Mouse (Mus musculus) embryonic fibroblast, embryonic 13.5 days (primary cell): ENCODE data around the gene Trmt2a. TPM values are rescaled to one million over a fixed set of nuclear protein-coding genes. Genes with fewer than 3 reads are reported as not detected.

Experiments
- H3K27ac ChIP-seq: 2 replicates; pipeline ENCODE4 v1.5.1; 2012; ENCODE audit warnings: low read length, control low read depth, inconsistent platforms; ENCODE audit not compliant: insufficient read depth
- H3K4me1 ChIP-seq: 2 replicates; pipeline ENCODE4 v1.6.1; 2011; ENCODE audit warnings: low read length; ENCODE audit not compliant: control insufficient read depth, insufficient read depth
- H3K4me3 ChIP-seq: 2 replicates; pipeline ENCODE4 v1.5.1; 2011; ENCODE audit warnings: mild to moderate bottlenecking, control low read depth, low read length; ENCODE audit not compliant: insufficient read depth
- CTCF ChIP-seq: IDR thresholded peaks from 2 replicates; pipeline ENCODE4 v1.5.1; 2011; ENCODE audit warnings: mild to moderate bottlenecking, control low read depth, low read length, moderate library complexity, borderline replicate concordance; ENCODE audit not compliant: insufficient read depth
- POLR2A ChIP-seq: IDR thresholded peaks from 2 replicates; pipeline ENCODE4 v1.6.1; 2011; ENCODE audit warnings: low read depth, mild to moderate bottlenecking, control low read depth, low read length, moderate library complexity
- polyA plus RNA-seq: library from polyadenylated mRNA; stranded (reverse); fragments of >200 nt; gene quantifications from 2 replicates; pipeline ENCODE4 v1.2.4, GENCODE M21; 2011; ENCODE audit warnings: low read depth; ENCODE audit not compliant: missing spikeins, insufficient read length

Gene Trmt2a
- polyA plus RNA-seq, 1 experiment: 58.9 TPM

DNA sequence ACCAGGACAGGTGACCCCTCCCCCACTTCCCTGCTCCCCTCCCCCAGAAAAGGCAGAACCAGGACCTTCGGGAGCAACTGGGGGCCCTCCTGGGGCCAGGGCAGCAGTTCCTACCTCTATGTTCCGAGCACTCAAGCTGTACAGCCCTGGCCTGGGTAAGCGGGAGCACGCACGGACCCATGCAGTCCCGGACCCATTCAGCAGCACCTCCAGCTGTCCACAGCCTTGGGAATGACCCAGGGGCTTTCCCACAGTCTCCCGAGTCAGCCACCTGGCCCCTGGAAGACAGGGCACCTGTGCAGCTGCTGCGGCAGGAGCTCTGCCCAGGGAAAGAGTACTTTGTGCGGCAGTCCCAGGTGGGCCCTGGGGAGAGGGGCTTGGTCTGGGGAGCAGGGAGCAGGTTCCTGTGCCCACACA lies 29.9 kb upstream of the Trmt2a start:
- no peaks in the 10 kb centered on the region for H3K4me1 ChIP-seq
- H3K27ac ChIP-seq: no peak overlapping the region
- TF ChIP-seq POLR2A (no peak), CTCF (no peak)
- no peak overlapping the region for H3K4me3 ChIP-seq

DNA sequence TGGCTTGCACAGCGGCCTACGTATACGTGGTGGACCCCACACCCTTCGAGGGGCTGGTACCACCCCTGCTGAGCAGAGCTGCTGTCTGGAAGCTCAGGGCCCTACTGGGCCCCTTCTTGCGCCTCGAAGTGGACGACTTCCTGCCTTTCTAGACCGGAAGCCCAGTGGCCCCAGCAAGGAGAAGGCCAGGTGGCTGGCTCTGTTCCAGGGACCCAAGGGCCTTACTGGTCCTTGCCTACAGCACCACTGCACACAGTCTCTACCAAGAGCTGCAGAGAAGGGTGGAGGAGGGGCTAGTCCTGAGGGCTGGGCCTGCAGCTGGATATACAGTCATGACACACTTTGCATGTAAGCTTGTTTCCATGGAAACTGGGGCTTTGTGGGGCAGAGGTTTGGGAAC lies 28.5 kb upstream of the Trmt2a start:
- H3K27ac ChIP-seq: no peak overlapping the region
- TF ChIP-seq CTCF (no peak), POLR2A (no peak)
- no peaks in the 10 kb centered on the region for H3K4me1 ChIP-seq
- no peak overlapping the region for H3K4me3 ChIP-seq

DNA sequence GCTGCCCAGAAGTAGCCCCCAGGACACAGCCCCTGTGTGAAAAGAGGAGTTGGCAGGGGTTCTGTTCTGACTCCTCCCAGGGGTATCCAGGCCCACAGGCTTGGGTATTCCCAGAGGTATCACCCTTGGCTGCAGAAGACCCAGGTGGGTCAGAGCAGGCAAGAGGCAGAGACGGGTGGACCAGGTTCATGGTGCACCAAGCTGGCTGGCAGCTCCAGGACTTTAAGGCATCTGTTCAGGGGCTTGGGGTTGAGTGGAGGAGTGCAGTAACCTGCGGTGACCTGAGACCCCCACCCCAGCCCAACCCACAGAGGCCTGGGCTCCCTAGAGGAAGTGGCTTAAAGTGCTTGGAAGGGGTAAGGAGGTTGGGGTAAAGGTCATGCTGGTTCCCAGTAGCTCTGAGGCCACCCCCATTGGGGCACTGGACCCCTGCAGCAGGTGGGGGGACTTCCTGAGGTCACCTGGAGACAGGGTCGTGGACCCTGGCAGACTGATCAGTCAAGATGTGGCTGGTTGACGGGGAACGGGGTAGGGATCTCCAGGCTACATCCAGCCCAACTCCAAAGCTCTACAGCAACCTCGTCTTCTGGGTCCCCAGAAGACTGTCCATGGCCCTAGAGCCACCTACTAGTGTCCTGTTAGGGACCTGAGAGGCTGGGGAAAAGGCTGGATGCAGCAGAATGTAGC lies 27.5 kb upstream of the Trmt2a start:
- Histone ChIP-seq H3K4me1 (no peaks in the 10 kb centered on the region), H3K27ac (no peak overlapping the region), H3K4me3 (no peak overlapping the region)
- TF ChIP-seq CTCF (no peak), POLR2A (no peak)

DNA sequence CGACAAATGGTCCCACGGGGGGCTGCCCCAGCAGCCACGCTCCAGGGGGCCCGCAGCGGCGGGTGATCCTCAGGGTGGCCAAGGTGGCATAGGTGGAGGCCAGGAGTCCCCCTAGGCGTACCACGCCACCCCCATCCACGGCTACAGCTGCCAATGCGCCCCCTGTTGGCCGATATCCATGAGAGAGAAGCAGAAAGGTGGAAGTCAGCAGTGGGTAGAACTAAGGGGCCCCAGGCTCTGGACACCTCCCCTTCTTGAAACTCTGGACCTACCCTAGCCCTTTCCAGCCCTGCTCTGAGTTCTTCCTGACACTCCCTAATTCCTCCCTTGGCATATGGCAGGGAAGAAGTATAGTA lies 27.0 kb upstream of the Trmt2a start:
- Histone ChIP-seq H3K4me1 (no peaks in the 10 kb centered on the region), H3K4me3 (no peak overlapping the region), H3K27ac (no peak overlapping the region)
- TF ChIP-seq CTCF (no peak), POLR2A (no peak)

DNA sequence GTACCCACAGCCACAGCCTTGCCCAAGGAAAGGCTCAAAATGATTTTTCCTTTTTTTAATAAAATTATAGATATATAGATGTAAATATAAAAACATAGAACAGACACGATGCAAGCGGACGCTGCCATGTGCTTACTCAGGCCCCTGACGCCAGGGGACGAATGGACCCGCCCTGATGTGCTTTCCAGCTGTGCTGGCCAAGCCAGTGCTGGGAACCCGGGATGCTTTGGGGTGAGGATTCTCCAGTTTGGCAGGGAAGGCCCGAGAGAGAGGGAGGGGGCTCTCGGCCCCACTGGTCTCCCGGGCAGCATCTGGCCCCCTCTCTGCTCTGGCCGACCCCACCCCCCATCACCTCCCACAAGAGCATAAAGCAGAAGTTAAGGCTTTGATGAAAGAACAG lies 26.3 kb upstream of the Trmt2a start:
- Histone ChIP-seq H3K4me1 (no peaks in the 10 kb centered on the region), H3K27ac (no peak overlapping the region), H3K4me3 (no peak overlapping the region)
- TF ChIP-seq CTCF (no peak), POLR2A (no peak)

DNA sequence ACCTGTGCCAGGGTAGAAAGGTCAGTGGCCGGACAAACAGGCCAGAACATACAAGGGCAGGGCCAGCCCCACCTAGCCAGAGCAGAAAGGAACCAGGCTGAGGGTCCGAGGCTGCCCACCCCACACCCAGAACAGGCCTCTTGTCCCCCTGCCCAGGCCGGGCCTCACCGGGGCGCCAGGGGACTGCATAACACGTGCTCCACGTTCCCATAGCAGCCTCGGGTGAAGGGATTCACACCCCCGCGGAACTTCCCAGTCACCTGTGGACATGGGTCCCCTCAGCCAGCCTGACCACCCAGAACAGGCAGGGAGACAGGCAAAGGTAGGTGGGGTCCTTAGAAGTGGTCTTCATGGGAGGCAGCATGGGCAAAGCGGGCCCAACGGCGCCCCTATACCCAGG lies 21.3 kb upstream of the Trmt2a start:
- no peak overlapping the region for H3K4me3 ChIP-seq
- H3K4me1 ChIP-seq: 0 out of 2 replicates have a peak, but pooled peaks cover 5% of the 10 kb centered on the region
- no peak for TF ChIP-seq CTCF
- TF ChIP-seq POLR2A: no peak
- no peak overlapping the region for H3K27ac ChIP-seq

DNA sequence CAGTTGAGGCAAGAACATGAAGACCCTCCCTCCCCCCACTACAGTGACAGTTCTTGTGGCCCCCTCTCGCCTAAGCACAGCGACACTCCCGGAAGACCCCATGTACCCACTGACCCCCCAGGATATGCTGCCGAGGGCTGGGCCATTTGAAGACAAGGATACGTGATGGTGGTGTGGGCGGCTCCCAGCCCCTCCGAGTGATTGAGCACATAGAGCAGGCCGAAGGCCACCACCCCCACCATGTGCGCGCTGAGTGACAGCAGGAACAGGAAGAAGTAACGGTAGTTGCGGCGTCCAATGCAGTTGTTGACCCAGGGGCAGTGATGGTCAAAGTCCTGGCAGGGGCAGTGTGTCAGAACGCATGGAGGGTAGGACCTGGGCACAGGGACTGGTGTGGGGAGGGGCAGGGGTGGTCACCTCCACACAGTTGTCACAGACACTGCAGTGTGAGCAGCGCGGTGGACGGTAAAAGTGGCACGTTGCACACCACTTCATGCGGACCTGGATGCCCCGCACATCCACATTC lies 20.5 kb upstream of the Trmt2a start:
- no peak overlapping the region for H3K4me3 ChIP-seq
- TF ChIP-seq POLR2A: no peak
- TF ChIP-seq CTCF: no peak
- H3K27ac ChIP-seq: no peak overlapping the region
- 0 out of 2 replicates have a peak, but pooled peaks cover 5% of the 10 kb centered on the region for H3K4me1 ChIP-seq

DNA sequence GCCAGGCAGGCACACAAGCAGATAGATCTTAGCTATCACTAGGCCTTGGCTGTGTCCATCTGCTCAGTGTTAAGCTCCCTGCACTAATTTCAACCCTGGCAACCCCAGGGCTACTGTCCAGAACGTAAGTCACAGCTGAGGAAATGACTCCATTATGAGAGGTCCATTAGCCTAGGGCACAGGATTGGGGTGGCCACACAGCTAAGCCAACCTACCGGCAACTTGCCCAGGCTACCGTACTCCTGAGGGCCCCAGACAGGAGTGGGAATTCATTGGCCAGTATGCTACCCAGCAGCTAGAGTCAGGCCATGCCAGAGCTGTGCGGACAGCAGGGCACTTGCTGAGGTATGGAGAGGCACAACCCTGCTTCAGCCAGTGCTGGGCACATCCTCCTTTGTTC lies 19.6 kb upstream of the Trmt2a start:
- H3K4me3 ChIP-seq: no peak overlapping the region
- H3K27ac ChIP-seq: no peak overlapping the region
- TF ChIP-seq POLR2A (no peak), CTCF (no peak)
- H3K4me1 ChIP-seq: peaks cover 9% of the 10 kb centered on the region; the same call in 1 of the 2 replicates

DNA sequence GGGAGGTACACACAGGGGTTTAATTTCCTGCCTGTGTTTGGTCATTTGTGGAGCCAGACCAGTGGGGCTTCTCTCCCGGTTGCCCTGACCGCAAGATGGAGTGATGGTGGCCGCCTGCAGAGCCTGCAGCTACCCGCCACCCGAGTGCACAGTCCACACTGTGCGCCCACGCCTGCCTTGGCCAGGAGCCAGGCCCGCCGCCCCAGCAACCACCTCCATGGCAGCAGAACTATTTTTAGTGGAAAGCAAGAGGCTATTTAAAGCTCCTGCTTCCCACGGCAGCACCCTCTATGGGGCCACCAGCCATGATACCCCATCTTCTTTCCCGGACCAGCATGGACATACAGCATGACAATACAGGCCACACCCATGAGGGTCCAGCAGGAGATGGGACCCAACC lies 18.9 kb upstream of the Trmt2a start:
- Histone ChIP-seq H3K4me1 (peaks cover 9% of the 10 kb centered on the region; the same call in 1 of the 2 replicates), H3K27ac (no peak overlapping the region), H3K4me3 (no peak overlapping the region)
- TF ChIP-seq POLR2A: no peak

DNA sequence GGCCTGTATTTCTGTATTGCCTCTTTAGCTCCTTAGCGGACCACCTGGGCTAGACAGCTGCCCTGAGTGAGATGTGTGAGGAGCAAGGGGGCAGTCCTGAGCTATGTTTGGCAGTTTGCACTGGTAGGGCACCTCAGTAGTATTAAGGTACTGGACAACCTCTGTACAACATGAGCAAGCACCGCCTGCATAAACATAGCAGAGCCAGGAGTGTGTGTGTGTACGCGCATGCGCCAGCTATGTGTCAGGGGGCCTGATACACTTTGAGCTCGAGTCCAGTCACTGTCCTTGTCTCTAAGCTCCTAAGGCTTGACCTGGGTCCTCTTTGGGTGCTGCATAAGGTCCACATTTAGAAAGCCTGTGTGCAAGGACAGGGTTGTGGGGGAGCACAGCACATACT lies 17.9 kb upstream of the Trmt2a start:
- Histone ChIP-seq H3K27ac (no peak overlapping the region), H3K4me1 (peaks cover 9% of the 10 kb centered on the region; the same call in 1 of the 2 replicates), H3K4me3 (no peak overlapping the region)
- TF ChIP-seq POLR2A (no peak), CTCF (no peak)

DNA sequence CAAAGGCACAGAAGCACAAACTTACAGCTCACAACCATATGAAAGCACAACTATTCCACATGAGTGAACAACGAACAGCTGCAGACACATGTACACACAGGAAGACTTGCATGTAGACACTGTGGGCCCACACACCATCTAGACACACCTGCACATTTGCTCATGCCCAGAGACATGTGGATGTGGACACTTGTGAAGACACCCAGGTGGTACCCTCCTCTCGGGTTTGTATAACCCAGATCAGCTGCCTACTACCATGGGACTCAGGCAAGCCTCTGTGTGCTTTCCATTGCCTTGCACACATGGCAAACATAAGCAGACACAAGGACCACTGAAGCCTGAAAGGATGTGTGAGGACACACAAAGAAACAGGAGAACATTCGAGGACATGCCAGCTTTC lies 17.4 kb upstream of the Trmt2a start:
- peaks cover 9% of the 10 kb centered on the region; the same call in 1 of the 2 replicates for H3K4me1 ChIP-seq
- TF ChIP-seq POLR2A (no peak), CTCF (no peak)
- no peak overlapping the region for H3K27ac ChIP-seq
- no peak overlapping the region for H3K4me3 ChIP-seq

DNA sequence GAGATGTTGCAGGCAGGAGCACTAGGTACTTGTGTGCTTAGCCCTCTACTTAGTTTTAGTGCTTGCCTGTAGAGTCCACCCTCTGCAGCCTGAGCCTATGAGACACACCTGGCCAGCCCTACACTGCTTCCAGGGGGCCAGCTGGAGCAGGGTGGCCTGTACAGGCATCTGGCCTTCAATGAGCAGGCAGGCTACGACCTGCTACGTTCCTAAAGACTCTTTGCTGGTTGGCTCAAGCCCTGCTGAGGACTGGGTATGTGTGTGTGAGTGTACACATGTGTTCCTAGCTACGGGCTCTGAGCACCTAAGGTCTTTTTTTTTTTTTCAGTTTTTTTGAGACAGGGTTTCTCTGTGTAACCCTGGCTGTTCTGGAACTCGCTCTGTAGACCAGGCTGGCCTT lies 17.0 kb upstream of the Trmt2a start:
- no peak overlapping the region for H3K4me3 ChIP-seq
- TF ChIP-seq POLR2A: no peak
- no peak for TF ChIP-seq CTCF

More for the DNA sequence above, 17.0 kb upstream of the Trmt2a start:
- Histone ChIP-seq H3K27ac (no peak overlapping the region), H3K4me1 (peaks cover 9% of the 10 kb centered on the region; the same call in 1 of the 2 replicates)
